18 mouse cellular contexts compared by ENCODE assay signal in genomic region chr9:20875021-20875790, GRCm38 (mm10). TPM values are rescaled to one million over a fixed set of nuclear protein-coding genes. Genes with fewer than 3 reads are reported as not detected.
DNase-seq lines count a peak whose midpoint lies in the region; ATAC-seq and TF ChIP-seq lines count a peak whose summit lies in the region.
"Had no signal": no experiment of that assay in that cellular context is flagged by ENCODE, and none has a peak within 500 bp of the region (broad histone marks: within the 10 kb centered on the region; RNA-seq: fewer than 3 reads in every experiment).

No protein-coding gene starts in this region.

- DNase-seq in cerebellum, adult 9-11 months, result peak; percentile 67
- DNase-seq in layer of hippocampus, adult 2 months (ENCODE audit: low spot score in 2 of 2), result no peak
- DNase-seq in layer of hippocampus, postnatal 36 days, result no peak
- DNase-seq in right cerebral cortex, postnatal 10 days (ENCODE audit: low spot score in 2 of 2), result peak; percentile 37 to 52
- DNase-seq in right cerebral cortex, postnatal 14 days, result no peak
- no peak for DNase-seq in urinary bladder, adult 18-20 months (ENCODE audit: low spot score in 2 of 2)
- no peak for DNase-seq in MN1 (ENCODE audit: low spot score)
- DNase-seq: adrenal gland, adult 8-10 months; embryo, embryonic 11 days; heart, adult 18-20 months; liver, embryonic 13.5 days had no signal

- no peak for ATAC-seq in cerebellum, adult (ENCODE audit: insufficient number of reproducible peaks, low FRiP score, low TSS enrichment)
- ATAC-seq: intestine, embryonic 16.5 days; Patski had no signal

- no peak for TF ChIP-seq CTCF in layer of hippocampus, adult 2 months (conservative IDR thresholded peaks at IDR 0.05)

- no peak overlapping the region for H3K4me3 ChIP-seq in layer of hippocampus, adult 2 months
- H3K4me3 ChIP-seq: liver, embryonic 13.5 days had no signal

- peak overlapping the region; percentile 3; the same call in 1 of the 2 replicates for H3K27ac ChIP-seq in layer of hippocampus, adult 2 months
- H3K27ac ChIP-seq: liver, embryonic 13.5 days; macrophage had no signal

RNA-seq across cellular contexts. Expression of gene Angptl6, which starts 4.3 kb away (rescaled TPM):
- total RNA-seq in layer of hippocampus, adult 2 months (2021), result 10 to 100 TPM in 1 of 2 experiments, 1 to 10 TPM in 1; 8.9 to 10.3 TPM
- 1 to 10 TPM; 9.8 to 9.9 TPM for total RNA-seq in layer of hippocampus, postnatal 36 days (2021)

RNA-seq across cellular contexts. Expression of gene A230050P20Rik, which starts 6.8 kb away (rescaled TPM):
- total RNA-seq in layer of hippocampus, adult 2 months (2021), result 10 to 100 TPM; 77.6 to 85.9 TPM
- total RNA-seq in layer of hippocampus, postnatal 36 days (2021), result 10 to 100 TPM; 68.4 to 69.6 TPM

RNA-seq across cellular contexts. Expression of gene Ppan, which starts 12.8 kb away (rescaled TPM):
- 10 to 100 TPM; 27.5 to 27.6 TPM for total RNA-seq in layer of hippocampus, adult 2 months (2021)
- total RNA-seq in layer of hippocampus, postnatal 36 days (2021), result 10 to 100 TPM; 19.8 to 24.9 TPM

RNA-seq across cellular contexts. Expression of gene Eif3g, which starts 23.2 kb away (rescaled TPM):
- total RNA-seq in layer of hippocampus, adult 2 months (2021), result 100 to 1,000 TPM; 122 to 131 TPM
- total RNA-seq in layer of hippocampus, postnatal 36 days (2021), result 100 to 1,000 TPM; 120 to 127 TPM

RNA-seq across cellular contexts. Expression of gene Rdh8, which starts 56.9 kb away (rescaled TPM):
- not detected for total RNA-seq in layer of hippocampus, adult 2 months (2021)
- total RNA-seq in layer of hippocampus, postnatal 36 days (2021), result not detected
- total RNA-seq: adrenal gland, adult 8-10 months; heart, adult 18-20 months; heart, postnatal 14 days; left cerebral cortex, postnatal 10 days; neutrophil, adult 5-6 weeks had no signal

Comparison
In these comparisons a context has a peak if more than half of its experiments do, and no peak if none do; other contexts are left out.
1. DNase-seq: peak in cerebellum, adult 9-11 months (single experiment) and right cerebral cortex, postnatal 10 days (2 of 2); none in layer of hippocampus, adult 2 months (0 of 2), layer of hippocampus, postnatal 36 days (0 of 2), right cerebral cortex, postnatal 14 days (single experiment), urinary bladder, adult 18-20 months (0 of 2) and MN1 (single experiment).